Mouse (Mus musculus) embryo, embryonic 10.5 days (tissue): ENCODE measurements around the gene Gm3558.
"Not testable (repeated sequence)": the region's sequence is repeated elsewhere in the genome, so short reads cannot be mapped to it uniquely, and the experiment has no call there.

ENCODE experiments used
- DNase-seq: peaks from one replicate; pipeline ENCODE4 v3.0.0-alpha.2; 2015; ENCODE audit warnings: low spot score

Gm3558 gene

GRCm38 (mm10) chr14:7568382-7568781 lies at the start of gene Gm3558:
Gene Gm3558 (minus strand): TSS chr14:7568566.
- DNase-seq = not testable (repeated sequence)

GRCm38 (mm10) chr14:7595492-7595891 lies 27.1 kb upstream of the Gm3558 start, which contains the start of gene Gm10338:
Gene Gm10338 (minus strand): TSS chr14:7595592.
- DNase-seq = not testable (repeated sequence)

GRCm38 (mm10) chr14:7567890-7568289 lies 476 bp downstream of the Gm3558 start:
- DNase-seq = peak; percentile 1

- not testable (repeated sequence) for DNase-seq
Measured at GRCm38 (mm10) chr14:7567266-7567665, 1.1 kb downstream of the Gm3558 start.
